Mouse (Mus musculus): ENCODE results near the gene Sun2. TPM values are rescaled to one million over a fixed set of nuclear protein-coding genes. Genes with fewer than 3 reads are reported as not detected.
A peak's percentile ranks its signal among the peaks of the same experiment; 100 is the strongest.

Sun2 gene
- total and polyA plus RNA-seq, 3 experiments, result 18.6 to 26.5 (median 22.3) TPM

DNA sequence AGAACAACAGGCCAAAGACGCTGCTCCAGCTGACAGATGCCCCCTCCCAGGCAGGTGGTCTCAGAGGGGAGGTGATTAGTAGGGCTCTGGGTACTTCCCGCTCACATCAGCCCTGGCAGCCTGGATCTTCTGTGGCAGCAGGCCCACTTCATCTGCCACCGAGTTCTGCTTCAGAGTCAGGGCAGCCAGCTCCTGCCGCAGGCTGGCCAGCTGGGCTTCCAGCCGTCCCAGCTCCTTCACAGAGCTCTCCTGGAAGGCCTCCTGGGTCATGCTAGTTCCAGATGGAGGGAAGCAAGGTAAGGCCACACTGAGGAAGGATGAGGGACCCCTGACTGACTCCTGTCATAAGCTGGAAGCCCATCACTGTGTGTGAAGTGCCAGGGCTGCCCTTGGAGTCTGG is 14.0 kb downstream of the Sun2 start:
- peaks cover 47 to 91% of the 10 kb centered on the region in 2 experiments for H3K36me3 ChIP-seq (replicated peaks in 1 of 2; ENCODE audit: control insufficient read depth in 1 of 2, insufficient read depth in 1 of 2, low read length in 1 of 2)
- TF ChIP-seq RAD21 (IDR thresholded peaks at IDR 0.05; ENCODE audit: low read depth, low read length), result no peak
- TF ChIP-seq HCFC1 (IDR thresholded peaks at IDR 0.05; ENCODE audit: low read depth, low read length), result no peak
- TF ChIP-seq ELF1 (IDR thresholded peaks at IDR 0.05; ENCODE audit: low read depth, low read length), result no peak
- no peak for TF ChIP-seq CHD1 (IDR thresholded peaks at IDR 0.05; ENCODE audit: low read depth, low read length)
- TF ChIP-seq GABPA (IDR thresholded peaks at IDR 0.05; ENCODE audit: insufficient replicate concordance, low read depth, low read length), result no peak
- TF ChIP-seq ETS1 (conservative IDR thresholded peaks at IDR 0.05; ENCODE audit: low read depth, low read length), result no peak
- TF ChIP-seq USF2 (conservative IDR thresholded peaks at IDR 0.05; ENCODE audit: low read depth, low read length), result no peak
- TF ChIP-seq BHLHE40 (IDR thresholded peaks at IDR 0.05; ENCODE audit: low read depth, low read length), result no peak
- TF ChIP-seq MAZ (IDR thresholded peaks at IDR 0.05; ENCODE audit: low read depth, low read length), result no peak
- TF ChIP-seq E2F4 (IDR thresholded peaks at IDR 0.05; ENCODE audit: insufficient replicate concordance, low read depth, low read length), result no peak
- TF ChIP-seq USF1 (IDR thresholded peaks at IDR 0.05; ENCODE audit: low read depth, low read length), result no peak
- no peak for TF ChIP-seq RCOR1 (conservative IDR thresholded peaks at IDR 0.05; ENCODE audit: low read depth, low read length)
- TF ChIP-seq MXI1 (IDR thresholded peaks at IDR 0.05; ENCODE audit: low read depth, low read length), result no peak
- TF ChIP-seq JUN (IDR thresholded peaks at IDR 0.05; ENCODE audit: insufficient read depth, low read depth, low read length), result no peak
- TF ChIP-seq CHD2 (IDR thresholded peaks at IDR 0.05; ENCODE audit: low read length), result no peak
- TF ChIP-seq NRF1 (IDR thresholded peaks at IDR 0.05; ENCODE audit: low read depth, low read length), result no peak
- dilution Hi-C loops (cut with MboI; ENCODE audit: extremely low pct_ligation_motif_present, extremely low pct_unique_long_range_greater_than_20kb, low sequenced_read_pairs) (no loop called here), in situ Hi-C loops (cut with MboI; ENCODE audit: low pct_ligation_motif_present, low pct_unique_long_range_greater_than_20kb, low sequenced_read_pairs) (no loop called here)
- H3K4me3 ChIP-seq (replicated peaks in 1 of 3; ENCODE audit: low read depth in 2 of 3, low read length in 2 of 3, poor library complexity in 1 of 3), result no peak overlapping the region
- no peak overlapping the region for H3K9ac ChIP-seq (ENCODE audit: insufficient read depth, low read depth)
- no peak for DNase-seq (ENCODE audit: extremely low read depth)
- peaks cover 3 to 54% of the 10 kb centered on the region in 2 experiments; a peak in 3 of 4 replicates for H3K4me1 ChIP-seq (ENCODE audit: control insufficient read depth in 1 of 2, insufficient read depth in 2 of 2)
- 0 out of 2 replicates have a peak overlapping the region, but pooled peaks have one; percentile 2 for H3K27ac ChIP-seq (ENCODE audit: insufficient read depth, low read depth)
- H3K79me2 ChIP-seq (replicated peaks; ENCODE audit: control insufficient read depth, extremely low read depth, insufficient read depth, poor library complexity, severe bottlenecking), result no peaks in the 10 kb centered on the region
- no peaks in the 10 kb centered on the region for H3K9me3 ChIP-seq (replicated peaks; ENCODE audit: low read length)
- no peak overlapping the region for H3K4me2 ChIP-seq (ENCODE audit: insufficient read depth, low read depth, poor library complexity, severe bottlenecking)
- H3K27me3 ChIP-seq (replicated peaks), result no peaks in the 10 kb centered on the region

DNA sequence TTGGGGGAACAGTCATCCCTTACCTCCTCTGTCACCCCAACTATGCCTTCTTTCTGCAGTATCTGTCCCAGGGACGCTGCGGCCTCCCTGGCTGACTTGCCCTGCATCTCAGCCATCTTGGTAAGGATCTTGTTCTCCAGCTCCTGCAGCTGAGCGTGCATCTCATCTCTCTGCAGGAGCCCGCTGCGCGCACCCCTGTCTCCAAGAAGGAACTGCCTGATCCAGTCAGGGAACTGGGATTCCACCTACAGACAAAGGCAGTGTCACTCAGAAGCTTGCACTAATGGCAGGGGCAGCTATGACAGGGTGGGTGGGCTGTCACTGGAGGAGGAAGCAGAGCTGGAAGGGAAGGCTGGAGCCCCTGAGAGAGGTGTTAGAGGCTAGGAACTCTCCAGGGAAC is 14.5 kb downstream of the Sun2 start:
- peaks cover 3 to 57% of the 10 kb centered on the region in 2 experiments; a peak in 3 of 4 replicates for H3K4me1 ChIP-seq (ENCODE audit: control insufficient read depth in 1 of 2, insufficient read depth in 2 of 2)
- peaks cover 44 to 91% of the 10 kb centered on the region in 2 experiments for H3K36me3 ChIP-seq (replicated peaks in 1 of 2; ENCODE audit: control insufficient read depth in 1 of 2, insufficient read depth in 1 of 2, low read length in 1 of 2)
- no peaks in the 10 kb centered on the region for H3K27me3 ChIP-seq (replicated peaks)
- H3K4me3 ChIP-seq (replicated peaks in 1 of 3; ENCODE audit: low read depth in 2 of 3, low read length in 2 of 3, poor library complexity in 1 of 3), result no peak overlapping the region
- H3K4me2 ChIP-seq (ENCODE audit: insufficient read depth, low read depth, poor library complexity, severe bottlenecking), result no peak overlapping the region
- dilution Hi-C loops (cut with MboI; ENCODE audit: extremely low pct_ligation_motif_present, extremely low pct_unique_long_range_greater_than_20kb, low sequenced_read_pairs) (no loop called here), in situ Hi-C loops (cut with MboI; ENCODE audit: low pct_ligation_motif_present, low pct_unique_long_range_greater_than_20kb, low sequenced_read_pairs) (no loop called here)
- no peak overlapping the region for H3K27ac ChIP-seq (ENCODE audit: insufficient read depth, low read depth)
- TF ChIP-seq GABPA (IDR thresholded peaks at IDR 0.05; ENCODE audit: insufficient replicate concordance, low read depth, low read length) (no peak), MEF2A (IDR thresholded peaks at IDR 0.05; ENCODE audit: borderline replicate concordance, low read depth, low read length) (no peak), PAX5 (IDR thresholded peaks at IDR 0.05; ENCODE audit: low read length) (no peak), ETS1 (conservative IDR thresholded peaks at IDR 0.05; ENCODE audit: low read depth, low read length) (no peak), HCFC1 (IDR thresholded peaks at IDR 0.05; ENCODE audit: low read depth, low read length) (no peak), CTCF (conservative IDR thresholded peaks at IDR 0.05 in 1 of 2, IDR thresholded peaks at IDR 0.05 in 1 of 2; ENCODE audit: low read depth in 2 of 2, low read length in 2 of 2) (no peak), POLR2AphosphoS2 (IDR thresholded peaks at IDR 0.05; ENCODE audit: low read depth, low read length) (no peak), JUND (conservative IDR thresholded peaks at IDR 0.05; ENCODE audit: low read depth, low read length) (no peak), ZMIZ1 (IDR thresholded peaks at IDR 0.05; ENCODE audit: low read depth, low read length) (no peak), USF1 (IDR thresholded peaks at IDR 0.05; ENCODE audit: low read depth, low read length) (no peak), RCOR1 (conservative IDR thresholded peaks at IDR 0.05; ENCODE audit: low read depth, low read length) (no peak), ZC3H11A (IDR thresholded peaks at IDR 0.05; ENCODE audit: low read depth, low read length) (no peak)
- no peaks in the 10 kb centered on the region for H3K9me3 ChIP-seq (replicated peaks; ENCODE audit: low read length)
- no peak for DNase-seq (ENCODE audit: extremely low read depth)
- no peaks in the 10 kb centered on the region for H3K79me2 ChIP-seq (replicated peaks; ENCODE audit: control insufficient read depth, extremely low read depth, insufficient read depth, poor library complexity, severe bottlenecking)
- no peak overlapping the region for H3K9ac ChIP-seq (ENCODE audit: insufficient read depth, low read depth)

Data from CH12.LX (cell line).